Mouse (Mus musculus): ENCODE results near the gene Add2.

Add2 gene

GRCm38 (mm10) chr6:86048509-86048908, 20.0 kb downstream of the Add2 start:
- DNase-seq (ENCODE audit: low spot score in 2 of 2), result peak; percentile 41 to 74

GRCm38 (mm10) chr6:86050586-86051268, 22.2 kb downstream of the Add2 start:
- DNase-seq (ENCODE audit: low spot score in 2 of 2), result no peak

- no peak for DNase-seq (ENCODE audit: low spot score in 2 of 2)
These were observed 23.6 kb downstream of the Add2 start for GRCm38 (mm10) chr6:86052032-86052459.

GRCm38 (mm10) chr6:86052556-86052955, 24.1 kb downstream of the Add2 start:
- DNase-seq (ENCODE audit: low spot score in 2 of 2), result no peak

GRCm38 (mm10) chr6:86053099-86053498, 24.6 kb downstream of the Add2 start:
- DNase-seq (ENCODE audit: low spot score in 2 of 2), result no peak

- DNase-seq (ENCODE audit: low spot score in 2 of 2), result no peak
These were observed 25.1 kb downstream of the Add2 start for GRCm38 (mm10) chr6:86053594-86053993.

- DNase-seq (ENCODE audit: low spot score in 2 of 2), result no peak
These were observed 30.0 kb downstream of the Add2 start for GRCm38 (mm10) chr6:86058475-86058874.

GRCm38 (mm10) chr6:86059151-86059853, 30.8 kb downstream of the Add2 start:
- DNase-seq (ENCODE audit: low spot score in 2 of 2), result no peak

GRCm38 (mm10) chr6:86060170-86060569, 31.7 kb downstream of the Add2 start:
- no peak for DNase-seq (ENCODE audit: low spot score in 2 of 2)

- DNase-seq (ENCODE audit: low spot score in 2 of 2), result no peak
These were observed 33.7 kb downstream of the Add2 start for GRCm38 (mm10) chr6:86062226-86062625.

- no peak for DNase-seq (ENCODE audit: low spot score in 2 of 2)
These were observed 34.2 kb downstream of the Add2 start for GRCm38 (mm10) chr6:86062684-86063083.

- peak; percentile 72 to 83 for DNase-seq (ENCODE audit: low spot score in 2 of 2)
These were observed 36.0 kb downstream of the Add2 start for GRCm38 (mm10) chr6:86064318-86065016.

- no peak for DNase-seq (ENCODE audit: low spot score in 2 of 2)
These were observed 38.2 kb downstream of the Add2 start for GRCm38 (mm10) chr6:86066727-86067126.

- DNase-seq (ENCODE audit: low spot score in 2 of 2), result no peak
These were observed 38.7 kb downstream of the Add2 start for GRCm38 (mm10) chr6:86067145-86067544.

GRCm38 (mm10) chr6:86069009-86069408, 40.5 kb downstream of the Add2 start:
- no peak for DNase-seq (ENCODE audit: low spot score in 2 of 2)

GRCm38 (mm10) chr6:86069856-86070255, 41.4 kb downstream of the Add2 start:
- no peak for DNase-seq (ENCODE audit: low spot score in 2 of 2)

- no peak for DNase-seq (ENCODE audit: low spot score in 2 of 2)
These were observed 41.8 kb downstream of the Add2 start for GRCm38 (mm10) chr6:86070277-86070676.

GRCm38 (mm10) chr6:86073882-86074281, 45.4 kb downstream of the Add2 start:
- no peak for DNase-seq (ENCODE audit: low spot score in 2 of 2)

- DNase-seq (ENCODE audit: low spot score in 2 of 2), result no peak
These were observed 46.2 kb downstream of the Add2 start for GRCm38 (mm10) chr6:86074538-86075204.

- no peak for DNase-seq (ENCODE audit: low spot score in 2 of 2)
These were observed 48.0 kb downstream of the Add2 start for GRCm38 (mm10) chr6:86076525-86076924.

- DNase-seq (ENCODE audit: low spot score in 2 of 2), result no peak
These were observed 49.4 kb downstream of the Add2 start for GRCm38 (mm10) chr6:86077880-86078279.

GRCm38 (mm10) chr6:86078361-86079010, 50.0 kb downstream of the Add2 start:
- DNase-seq (ENCODE audit: low spot score in 2 of 2), result no peak
